Mouse (Mus musculus) heart, postnatal 10 days (tissue): ENCODE data around the gene AW011738. TPM values are rescaled to one million over a fixed set of nuclear protein-coding genes. Genes with fewer than 3 reads are reported as not detected.

ENCODE experiments used
- DNase-seq, 2 experiments: peaks; one replicate each; pipeline ENCODE4 v3.0.0; 2021
- intact Hi-C: fragments of 180-260 bp; cut with DNase I; formaldehyde crosslinking; loops from one replicate; pipeline ENCODE4 v1.15.1; 2025
- microRNA-seq, 2 experiments: library from miRNA; unstranded; fragments of <30 nt; microRNA quantifications; one replicate each; pipeline ENCODE4 v1.2.0; 2022
- total RNA-seq, 2 experiments: library from RNA; stranded (reverse); gene quantifications; 2 replicates each; pipeline ENCODE4 v1.2.3; 2021

The AW011738 gene
- total RNA-seq, 2 experiments from 2014 or later = 6.1 to 8.2 TPM

GRCm38 (mm10) chr4:156235360-156235770 is 32.3 kb downstream of the AW011738 start:
- intact Hi-C loops = loop anchor here (2.0 kb wide), 1 partner anchor 125 kb away; no protein-coding TSS in a partner anchor
- no peak for DNase-seq

DNA sequence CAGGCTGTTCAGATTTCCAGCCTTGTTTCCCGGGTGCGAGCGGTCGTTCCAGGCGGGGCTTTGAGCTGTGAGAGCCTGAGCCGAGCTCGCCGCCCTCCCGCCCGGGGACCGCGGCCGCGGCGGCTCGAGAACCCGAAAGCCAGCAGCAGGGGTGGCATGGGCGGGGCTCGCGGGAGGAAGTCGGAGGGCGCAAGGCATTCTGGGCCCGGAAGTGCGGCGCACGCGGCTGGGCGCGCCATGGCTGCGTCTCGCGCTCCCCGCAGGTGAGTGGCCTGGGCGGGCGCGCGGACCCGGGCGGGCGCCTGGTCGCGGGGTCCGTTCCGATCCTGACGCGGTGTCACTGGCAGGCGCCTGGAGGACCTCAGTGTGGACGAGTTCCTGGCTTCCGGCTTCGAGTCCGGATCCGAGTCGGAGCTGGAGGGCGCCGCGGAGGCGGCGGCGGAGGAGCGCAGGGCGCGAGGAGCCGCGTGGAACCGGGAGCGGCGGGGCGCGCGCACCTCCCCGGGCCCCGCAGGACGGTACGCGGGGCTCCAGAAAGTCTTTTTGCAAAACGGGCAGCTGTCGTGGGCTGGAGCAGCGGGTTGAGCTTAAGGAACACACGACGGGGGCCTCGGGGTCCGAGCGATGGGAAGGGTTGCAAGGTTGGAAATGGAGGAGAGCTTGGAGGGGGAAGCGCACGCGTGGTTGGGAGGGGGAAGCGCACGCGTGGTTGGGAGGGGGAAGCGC is 32.9 kb downstream of the AW011738 start, which contains the start of gene Noc2l:
Gene Noc2l (plus strand): TSS at position 203 of the 726 bp plus-strand sequence.
- intact Hi-C loops = loop anchor here (2.0 kb wide), 1 partner anchor 125 kb away; no protein-coding TSS in a partner anchor
- peak; percentile 92 to 93 for DNase-seq

GRCm38 (mm10) chr4:156236651-156237447 is 33.7 kb downstream of the AW011738 start:
- no peak for DNase-seq
- intact Hi-C loops = no loop called here

- intact Hi-C loops = no loop called here
- no peak for DNase-seq
Observed at GRCm38 (mm10) chr4:156249567-156249966, 46.5 kb downstream of the AW011738 start.

DNA sequence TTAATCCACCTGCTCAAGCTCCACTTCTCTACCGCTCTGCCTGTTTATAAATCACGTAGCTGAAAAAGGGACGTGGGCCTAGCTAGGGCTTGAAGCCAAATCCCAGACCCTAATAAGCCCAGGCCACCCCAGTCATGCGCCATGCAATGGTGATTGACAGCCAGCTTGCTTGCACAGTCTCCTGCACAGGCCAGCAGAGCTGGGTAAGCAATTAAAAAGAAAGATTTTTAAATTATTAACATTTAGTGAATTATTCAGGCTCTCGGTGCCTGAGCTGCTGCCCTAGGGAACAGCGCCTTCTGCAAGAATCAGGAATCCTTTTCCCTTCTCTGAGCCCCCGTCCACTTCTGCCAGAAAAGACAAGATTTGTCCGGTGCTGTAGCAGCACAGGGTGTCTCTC is 48.0 kb downstream of the AW011738 start:
- intact Hi-C loops = no loop called here
- DNase-seq = no peak

DNA sequence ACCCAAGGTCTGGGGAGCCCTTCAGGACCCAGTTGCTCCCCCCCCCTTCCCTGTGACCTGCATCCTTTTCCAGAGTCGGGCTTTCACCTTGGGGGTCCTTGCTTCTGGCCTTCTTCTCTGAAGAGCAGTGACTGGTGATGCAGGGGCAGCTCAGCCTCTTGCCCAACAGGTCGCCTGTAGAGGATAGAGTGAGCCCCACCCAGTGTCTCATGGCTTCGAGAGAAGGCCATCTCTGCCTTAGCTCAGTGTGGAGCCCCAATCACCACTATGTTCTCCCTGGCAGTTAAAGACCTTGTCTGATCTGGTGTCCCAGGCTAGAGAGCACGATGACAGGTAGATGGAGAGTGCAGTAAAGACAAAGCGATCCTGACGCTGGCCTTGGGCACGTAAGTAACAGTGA is 49.0 kb downstream of the AW011738 start:
- DNase-seq = no peak
- intact Hi-C loops = no loop called here

DNA sequence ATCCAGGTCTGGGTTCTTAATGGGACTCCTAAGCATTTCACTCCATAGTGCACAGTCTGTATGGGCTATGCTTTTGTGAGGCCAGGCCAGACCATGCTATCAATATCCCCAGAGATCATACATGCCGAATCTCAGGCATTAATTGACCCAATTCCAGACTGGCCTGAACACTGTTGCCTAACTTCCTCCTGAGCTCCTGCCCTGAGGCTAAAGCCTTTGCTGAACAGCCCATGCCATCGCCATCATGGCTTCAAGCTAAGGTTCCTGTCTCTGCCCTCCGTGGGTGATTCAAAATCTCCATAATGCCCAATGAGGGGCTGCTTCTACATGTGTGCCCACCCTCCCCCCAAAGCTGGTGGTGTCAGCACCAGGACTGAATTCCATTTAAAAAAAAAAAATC is 49.5 kb downstream of the AW011738 start:
- intact Hi-C loops = no loop called here
- no peak for DNase-seq

DNA sequence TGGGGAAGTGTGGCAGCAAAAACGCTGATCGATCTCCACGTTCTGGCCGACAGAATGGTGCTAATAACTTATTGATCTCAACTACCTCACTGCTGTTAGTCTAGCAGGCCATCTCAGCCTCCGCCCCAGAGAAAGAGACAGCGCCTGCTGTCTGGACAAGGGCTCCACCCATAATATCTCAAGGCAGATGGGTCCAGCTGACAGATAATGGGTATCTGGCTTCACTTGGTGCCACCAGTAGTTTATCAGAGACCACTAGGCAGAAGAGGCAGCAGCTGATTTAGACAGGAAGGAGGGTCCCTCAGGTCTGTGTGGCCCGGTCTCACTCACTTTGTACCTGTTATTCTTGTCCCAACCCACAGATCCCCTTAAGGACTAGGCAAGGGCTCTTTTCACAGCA is 49.9 kb downstream of the AW011738 start:
- DNase-seq = no peak
- intact Hi-C loops = no loop called here

GRCm38 (mm10) chr4:156254361-156255077 is 51.4 kb downstream of the AW011738 start:
- intact Hi-C loops = no loop called here
- no peak for DNase-seq

Small RNAs within 50 kb of the gene (microRNA-seq; reads per million reads assigned to microRNA genes)
- 1.4 to 2.4 reads per million in 2 experiments for gene Mir7658

Other genes with a start within 250 kb of the AW011738 start
- 10 to 100 TPM; 17.8 to 24.8 TPM for gene C1qtnf12, start 241.0 kb upstream of the AW011738 start, total RNA-seq
- gene B3galt6, start 210.7 kb upstream of the AW011738 start, total RNA-seq = 1 to 10 TPM; 3.4 to 3.7 TPM
- 100 to 1,000 TPM; 105 to 108 TPM for gene Sdf4, start 210.4 kb upstream of the AW011738 start, total RNA-seq
- under 1 TPM; 0.62 to 0.93 TPM for gene Tnfrsf4, start 189.5 kb upstream of the AW011738 start, total RNA-seq
- gene Tnfrsf18, start 177.1 kb upstream of the AW011738 start, total RNA-seq = under 1 TPM in 1 of 2 experiments, not detected in 1; 0.29 TPM
- not detected for gene Ttll10, start 143.9 kb upstream of the AW011738 start, total RNA-seq
- gene 9430015G10Rik, start 93.3 kb upstream of the AW011738 start, total RNA-seq = 1 to 10 TPM; 5.6 to 6.1 TPM
- gene Rnf223, start 72.8 kb upstream of the AW011738 start, total RNA-seq = not detected
- gene Agrn, start 5.8 kb upstream of the AW011738 start, total RNA-seq = 100 to 1,000 TPM in 1 of 2 experiments, 10 to 100 TPM in 1; 92.1 to 104 TPM
- gene Isg15, start 2.5 kb upstream of the AW011738 start, total RNA-seq = 1 to 10 TPM; 1.3 TPM
- gene Perm1, start 12.6 kb downstream of the AW011738 start, total RNA-seq = 100 to 1,000 TPM; 138 to 156 TPM
- 1 to 10 TPM; 8.5 to 9.2 TPM for gene Plekhn1, start 31.6 kb downstream of the AW011738 start, total RNA-seq
- 10 to 100 TPM; 22.7 to 23.2 TPM for gene Noc2l, start 32.7 kb downstream of the AW011738 start, total RNA-seq
- gene Samd11, start 52.4 kb downstream of the AW011738 start, total RNA-seq = under 1 TPM in 1 of 2 experiments, not detected in 1; 0.36 TPM
- not detected for gene Vmn2r-ps159, start 127.8 kb downstream of the AW011738 start, total RNA-seq